Mouse (Mus musculus): ENCODE data around the gene Cav1. TPM values are rescaled to one million over a fixed set of nuclear protein-coding genes. Genes with fewer than 3 reads are reported as not detected.

Gene Cav1
- polyA plus RNA-seq, 1 experiment from 2014 or later: 11.7 TPM

GRCm38 (mm10) chr6:17381690-17382089 lies 75.6 kb downstream of the Cav1 start:
- no peak overlapping the region for H3K9ac ChIP-seq (replicated peaks)
- H3K27ac ChIP-seq: no peak overlapping the region
- no peaks in the 10 kb centered on the region for H3K27me3 ChIP-seq
- no peaks in the 10 kb centered on the region for H3K4me1 ChIP-seq (replicated peaks)
- H3K9me3 ChIP-seq: no peaks in the 10 kb centered on the region
- no peak overlapping the region for H3K4me3 ChIP-seq (replicated peaks)
- no peak overlapping the region for H3K4me2 ChIP-seq (replicated peaks)
- 87% methylated on average over 6 of the region's 6 CpGs for WGBS
- ATAC-seq: no peak
- H3K36me3 ChIP-seq: no peaks in the 10 kb centered on the region

- WGBS: 92% methylated on average over 5 of the region's 5 CpGs
- Histone ChIP-seq H3K4me3 (replicated peaks) (no peak overlapping the region), H3K4me1 (replicated peaks) (no peaks in the 10 kb centered on the region), H3K27ac (no peak overlapping the region), H3K9ac (replicated peaks) (no peak overlapping the region), H3K36me3 (no peaks in the 10 kb centered on the region), H3K4me2 (replicated peaks) (no peak overlapping the region), H3K9me3 (no peaks in the 10 kb centered on the region), H3K27me3 (no peaks in the 10 kb centered on the region)
- no peak for ATAC-seq
Measured at GRCm38 (mm10) chr6:17385531-17385930, 79.4 kb downstream of the Cav1 start.

- ATAC-seq: no peak
- Histone ChIP-seq H3K27me3 (no peaks in the 10 kb centered on the region), H3K4me2 (replicated peaks) (no peak overlapping the region), H3K9ac (replicated peaks) (no peak overlapping the region), H3K36me3 (no peaks in the 10 kb centered on the region), H3K4me1 (replicated peaks) (no peaks in the 10 kb centered on the region), H3K9me3 (no peaks in the 10 kb centered on the region), H3K4me3 (replicated peaks) (no peak overlapping the region), H3K27ac (no peak overlapping the region)
- WGBS: 87% methylated on average over 2 of the region's 2 CpGs
Measured at GRCm38 (mm10) chr6:17387991-17388710, 82.0 kb downstream of the Cav1 start.

Other genes starting within 250 kb of the Cav1 start
- 25.5 and 27.2 TPM in 2 replicates for gene Tes, start 241.2 kb upstream of the Cav1 start, polyA plus RNA-seq (2015; fragmentation: Nextera tagmentation; extraction: Ambion mirVana)
- 6.0 and 6.2 TPM in 2 replicates for gene Cav2, start 25.1 kb upstream of the Cav1 start, polyA plus RNA-seq (2015; fragmentation: Nextera tagmentation; extraction: Ambion mirVana)
- gene Met, start 157.5 kb downstream of the Cav1 start, polyA plus RNA-seq (2015; fragmentation: Nextera tagmentation; extraction: Ambion mirVana): 0.89 TPM in 2 replicates